Mouse (Mus musculus) gastrocnemius, postnatal 10 days (tissue): ENCODE measurements around the gene Hivep1. TPM values are rescaled to one million over a fixed set of nuclear protein-coding genes. Genes with fewer than 3 reads are reported as not detected.

Experiments
- DNase-seq: peaks from one replicate; pipeline ENCODE4 v3.0.0; 2021; ENCODE audit warnings: mixed read lengths
- long read RNA-seq, 2 experiments: library from polyadenylated mRNA; stranded (forward); transcript quantifications; one replicate each; pipeline ENCODE4 v2.0.0; 2021
- total RNA-seq, 2 experiments: library from RNA; stranded (reverse); gene quantifications; 2 replicates each; pipeline ENCODE4 v1.2.3; 2021

The Hivep1 gene
- 10 to 100 TPM; 13.7 to 22.9 TPM for total RNA-seq
- long read RNA-seq, experiment 1, full-length matches to known transcripts, result 1 of 7 reads
- long read RNA-seq, experiment 1, partial matches to known transcripts, result 5 of 7 reads
- long read RNA-seq, experiment 1, other reads (novel, unspliced or antisense), result 1 of 7 reads
- long read RNA-seq, experiment 2, partial matches to known transcripts, result 5 of 5 reads
- long read RNA-seq, experiment 2, other reads (novel, unspliced or antisense), result 0 of 5 reads

- DNase-seq, result no peak
Observed at GRCm38 (mm10) chr13:42051961-42052695, at the start of gene Hivep1. TSS of gene Hivep1 (plus strand) at chr13:42052021.

DNA sequence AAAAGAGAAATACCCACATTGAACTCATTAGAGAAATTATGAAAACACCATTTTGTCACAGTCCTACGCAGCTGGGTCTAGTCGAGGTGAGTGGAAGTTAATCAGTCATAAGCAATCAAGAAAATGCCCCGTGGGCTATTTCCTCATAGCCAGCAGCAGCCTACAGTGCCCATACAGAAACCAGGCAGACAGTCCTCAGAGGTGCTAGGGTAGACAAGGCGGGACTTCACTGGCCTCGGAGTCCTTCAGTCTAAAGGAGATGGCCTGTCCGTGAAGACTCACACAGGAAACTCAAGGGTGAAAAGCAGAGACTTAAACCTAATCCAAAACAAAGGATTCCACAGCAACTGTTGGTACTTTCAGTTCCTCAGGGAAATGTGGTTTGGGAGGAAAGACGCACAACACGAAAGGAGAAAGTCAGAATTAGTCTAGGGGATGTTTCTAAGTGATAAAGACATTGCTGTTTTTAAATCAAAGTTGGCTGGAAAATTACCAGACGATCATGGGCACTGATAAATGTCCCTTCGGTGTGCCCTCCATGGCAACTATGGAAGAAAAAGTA lies 36.3 kb upstream of the Hivep1 start:
- no peak for DNase-seq

DNA sequence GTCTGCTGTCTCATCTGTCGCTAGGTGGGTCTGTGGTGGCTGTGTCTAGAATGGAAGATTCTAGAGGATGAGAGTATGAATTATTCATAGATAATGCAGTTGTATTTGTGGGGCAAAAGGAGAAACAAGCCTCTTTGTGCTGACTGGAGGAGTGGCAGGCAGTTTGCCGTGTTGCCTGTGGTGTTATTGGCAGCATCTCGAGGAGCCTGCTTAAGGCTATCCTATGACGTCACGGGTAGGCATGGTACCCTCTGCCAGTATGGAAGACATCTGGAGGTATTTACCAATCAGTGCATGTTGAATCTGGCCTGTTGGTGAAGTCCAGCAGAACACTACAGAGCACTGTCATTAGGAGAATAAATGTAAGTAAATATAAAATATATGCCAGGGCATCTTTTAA lies 35.6 kb upstream of the Hivep1 start:
- no peak for DNase-seq

DNA sequence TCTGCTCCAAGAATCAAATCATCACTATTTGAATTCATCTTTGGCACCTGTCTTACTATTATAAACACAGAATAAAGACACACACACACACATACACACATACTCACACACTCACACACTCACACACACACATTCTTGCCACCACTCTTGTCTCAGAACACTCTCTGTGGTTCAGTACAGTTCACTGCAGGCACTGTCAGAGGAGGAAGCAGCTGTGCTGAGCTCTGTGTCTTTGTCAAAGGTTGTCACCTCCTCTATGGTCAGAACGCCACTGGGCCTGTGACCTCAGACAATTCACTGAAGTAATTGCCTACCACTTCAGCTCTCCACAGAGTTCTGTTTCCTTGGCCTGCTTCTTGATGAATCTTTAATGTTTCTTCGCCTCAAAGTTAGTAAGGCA lies 33.5 kb upstream of the Hivep1 start:
- DNase-seq, result no peak

DNA sequence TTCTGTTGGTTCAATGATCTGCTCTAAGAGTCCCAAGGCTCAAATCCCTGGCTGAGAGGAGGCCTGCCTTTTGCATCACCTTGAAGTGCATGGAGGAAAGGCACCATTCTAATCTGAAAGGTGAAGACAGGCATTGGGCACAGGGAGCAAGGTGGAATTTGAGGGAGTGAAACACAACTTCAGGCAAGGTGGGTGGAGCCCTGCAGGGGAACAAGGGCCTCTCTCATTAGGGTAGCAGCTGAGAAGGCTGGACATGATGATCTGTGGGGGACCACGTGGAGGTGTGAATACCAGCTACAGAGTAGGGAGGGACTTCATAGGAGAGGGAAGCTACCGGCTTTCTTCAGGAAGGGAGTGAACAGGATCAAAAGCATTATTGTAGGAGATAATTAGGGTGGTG lies 10.6 kb upstream of the Hivep1 start:
- no peak for DNase-seq

DNA sequence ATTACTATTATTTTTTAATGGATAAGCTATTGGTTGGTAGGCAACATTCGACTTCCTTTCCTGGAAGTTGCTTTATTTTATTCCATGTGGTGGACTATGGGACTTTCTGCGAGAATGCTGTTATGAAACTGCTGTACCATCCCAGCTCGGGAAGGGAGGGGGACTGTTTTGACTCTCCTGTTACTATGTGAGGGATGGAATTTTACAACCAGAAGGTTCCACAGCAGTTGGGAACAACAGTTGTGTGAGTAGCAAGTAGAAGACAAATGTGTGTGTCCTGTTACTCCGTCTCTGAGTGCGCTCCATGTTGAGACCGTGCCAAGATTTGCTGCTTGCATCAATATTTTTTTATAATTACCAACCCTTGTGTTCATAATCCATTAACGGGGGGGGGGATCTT lies 8.4 kb upstream of the Hivep1 start:
- DNase-seq, result no peak

DNA sequence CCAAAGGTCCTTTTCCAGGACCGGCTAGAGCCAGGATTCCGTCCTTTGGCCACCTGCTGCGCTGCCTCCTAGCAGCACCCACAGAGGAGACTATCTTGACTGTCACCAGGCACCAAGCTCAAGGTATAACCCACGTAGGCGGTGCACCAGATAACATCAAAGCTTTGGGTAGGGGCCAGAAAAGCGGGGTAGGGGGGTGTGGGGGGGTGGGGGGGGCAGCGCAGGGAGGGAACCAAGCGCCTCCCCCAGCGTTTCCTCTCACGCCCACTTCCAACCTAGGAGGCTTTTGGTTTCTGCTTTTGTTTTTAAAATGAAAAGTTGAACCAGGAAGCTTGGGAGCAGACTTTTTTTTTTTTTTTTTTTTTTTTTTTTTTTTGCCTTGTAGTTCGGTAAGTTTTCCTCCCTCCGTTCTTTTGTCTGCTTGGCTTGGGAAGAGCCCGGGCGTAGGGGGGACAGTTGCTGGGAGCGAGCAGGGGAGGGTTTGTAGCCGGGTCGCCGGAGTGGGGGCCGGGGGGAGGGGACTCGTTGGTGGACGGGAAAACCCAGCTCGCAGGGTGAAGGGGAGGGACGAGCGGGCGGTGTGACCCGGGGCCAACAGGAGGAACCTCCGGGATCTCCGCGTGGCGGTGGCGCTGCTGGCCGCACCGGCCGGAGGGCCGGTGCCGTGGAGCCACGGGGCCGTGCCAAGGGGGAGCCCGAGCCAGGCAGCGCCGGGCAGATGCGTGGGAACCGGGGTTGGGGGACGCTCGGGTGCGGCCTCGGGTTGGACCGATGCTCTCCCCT lies 2.6 kb upstream of the Hivep1 start:
- peak; percentile 80 for DNase-seq

- DNase-seq, result no peak
Observed at GRCm38 (mm10) chr13:42049774-42050125, 2.1 kb upstream of the Hivep1 start.

GRCm38 (mm10) chr13:42050160-42050559 lies 1.7 kb upstream of the Hivep1 start:
- DNase-seq, result no peak

DNA sequence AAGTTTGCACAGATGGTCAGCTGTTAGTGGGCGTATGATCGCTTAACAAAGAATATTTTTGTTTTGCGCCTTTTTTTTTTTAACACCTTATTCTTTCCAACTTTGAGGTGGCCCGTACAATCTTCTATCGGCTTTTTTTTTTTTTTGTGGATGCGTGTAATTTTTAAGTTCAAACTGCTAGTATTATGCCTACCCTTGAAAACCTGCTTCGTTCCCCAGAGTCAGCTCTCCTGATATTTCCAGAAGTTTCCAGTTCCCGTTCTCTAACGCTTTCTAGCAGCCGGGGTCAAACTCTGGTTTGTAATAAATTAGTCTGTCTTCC lies 980 bp upstream of the Hivep1 start:
- DNase-seq, result no peak

- peak; percentile 99 for DNase-seq
Observed at GRCm38 (mm10) chr13:42051202-42051906, 467 bp upstream of the Hivep1 start.

- DNase-seq, result peak; percentile 8
Observed at GRCm38 (mm10) chr13:42052696-42053541, 1.1 kb downstream of the Hivep1 start.

DNA sequence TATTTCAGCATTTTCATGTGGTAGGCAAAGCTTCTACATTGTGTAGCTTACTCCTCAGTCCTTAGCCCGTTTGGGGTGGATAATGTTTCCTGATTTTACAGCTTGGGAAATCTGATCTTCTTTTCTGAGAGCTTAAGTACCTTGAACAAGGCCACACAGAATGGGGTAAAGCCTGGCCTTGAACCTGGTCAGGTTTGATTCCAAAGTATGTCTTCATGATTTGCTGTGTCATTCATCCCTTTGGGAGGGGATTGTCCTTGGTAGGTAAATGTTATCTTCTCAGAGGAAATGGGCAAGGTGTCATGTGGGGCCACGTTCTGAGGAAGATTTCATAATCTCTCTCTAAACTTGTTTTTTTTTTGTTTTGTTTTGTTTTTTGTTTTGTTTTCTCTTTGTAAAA lies 1.8 kb downstream of the Hivep1 start:
- DNase-seq, result no peak

DNA sequence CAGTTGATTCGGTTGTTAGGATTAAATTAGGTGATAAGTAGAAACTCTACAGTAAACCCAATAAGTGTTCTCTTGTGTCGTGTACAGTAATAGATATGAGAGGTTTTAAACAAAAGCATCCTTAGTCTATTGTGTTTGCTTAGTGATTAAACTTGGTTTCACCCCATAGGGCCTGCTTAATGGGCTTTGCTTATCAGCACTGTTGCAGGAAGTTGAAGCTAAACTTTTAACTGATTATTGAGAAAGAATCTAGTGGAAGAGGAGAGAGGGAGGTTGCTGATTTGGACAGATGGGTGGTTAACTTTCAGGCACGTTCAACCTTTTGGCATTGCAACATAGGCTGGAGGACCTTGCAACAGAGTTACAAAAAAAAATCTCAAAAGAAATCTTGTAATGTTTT lies 2.3 kb downstream of the Hivep1 start:
- no peak for DNase-seq

DNA sequence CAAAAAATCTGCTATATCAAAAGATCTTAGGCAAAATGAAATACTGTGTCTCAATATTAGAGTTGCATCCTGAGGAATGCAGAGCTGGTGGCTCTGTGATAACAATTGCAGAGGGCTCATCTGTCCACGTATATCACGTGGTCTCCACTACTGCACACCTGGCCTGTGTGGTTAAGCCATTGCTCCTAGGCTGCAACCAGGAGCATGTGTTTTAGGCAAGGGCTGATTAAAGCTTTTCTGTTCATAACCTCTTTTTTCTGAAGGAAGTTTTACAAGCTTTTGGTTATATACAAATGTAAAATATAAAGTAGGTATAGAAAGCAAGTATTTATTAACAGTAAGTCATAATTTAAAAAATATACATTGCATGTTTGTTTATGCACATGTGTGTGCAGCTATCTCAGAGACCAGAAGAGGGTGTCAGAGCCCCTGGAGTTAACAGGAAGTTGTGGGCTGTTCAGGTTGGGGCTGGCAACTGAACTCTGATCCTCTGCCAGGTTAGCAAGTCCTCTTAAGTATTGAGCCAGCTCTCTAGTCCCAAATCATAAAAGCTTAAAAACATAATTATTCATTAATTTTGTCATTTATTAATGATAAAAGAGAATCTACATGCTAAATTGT lies 5.0 kb downstream of the Hivep1 start:
- no peak for DNase-seq

GRCm38 (mm10) chr13:42060846-42061630 lies 9.2 kb downstream of the Hivep1 start:
- DNase-seq, result peak; percentile 9

- no peak for DNase-seq
Observed at GRCm38 (mm10) chr13:42064257-42064656, 12.4 kb downstream of the Hivep1 start.

DNA sequence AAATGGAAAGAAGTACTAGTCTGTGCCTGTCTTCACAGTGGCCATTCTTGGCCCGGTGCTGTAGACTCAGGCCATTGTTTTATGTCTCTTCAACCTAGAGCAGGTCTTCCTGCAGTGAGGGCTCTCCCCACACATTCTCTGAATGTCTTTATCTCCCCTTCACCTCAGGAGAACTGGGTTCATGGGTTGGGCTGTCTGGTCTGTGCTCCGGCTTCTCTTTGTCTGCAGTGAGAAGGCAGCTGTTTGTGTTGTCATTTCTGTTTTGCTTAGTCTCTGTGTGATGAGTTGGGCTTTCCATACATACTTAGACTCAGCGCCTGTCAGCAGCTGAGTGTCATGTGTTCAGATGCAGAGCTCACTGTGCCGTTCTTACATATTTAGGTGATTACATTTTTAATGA lies 18.4 kb downstream of the Hivep1 start:
- no peak for DNase-seq

GRCm38 (mm10) chr13:42071011-42071410 lies 19.2 kb downstream of the Hivep1 start:
- no peak for DNase-seq

DNA sequence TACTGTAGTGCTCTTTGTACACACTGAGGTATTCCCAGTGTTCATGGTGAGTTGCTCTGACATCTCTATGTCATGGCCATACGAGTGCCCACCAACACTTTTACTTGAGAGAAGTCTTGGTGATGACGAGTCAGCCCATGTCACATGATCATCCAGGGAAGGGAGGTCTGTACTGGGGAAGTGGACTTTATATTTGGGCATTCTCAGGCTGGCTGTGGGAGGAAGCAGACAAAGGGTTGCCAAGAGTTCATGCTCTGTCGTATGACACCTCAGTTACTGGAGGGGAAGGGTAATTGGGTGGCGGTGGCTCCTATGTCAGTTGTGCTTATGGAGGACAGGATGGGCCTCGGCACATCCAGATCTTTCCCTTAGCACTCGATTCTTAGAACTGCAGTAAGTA lies 21.5 kb downstream of the Hivep1 start:
- no peak for DNase-seq
